ENCODE assay signal across 13 mouse cellular contexts in genomic region chr8:54392866-54393265, GRCm38 (mm10).
"Had no signal": no experiment of that assay in that cellular context is flagged by ENCODE, and none has a peak within 500 bp of the region (broad histone marks: within the 10 kb centered on the region; RNA-seq: fewer than 3 reads in every experiment).

No protein-coding gene starts in this region.

- H3K4me3 ChIP-seq: left cerebral cortex, adult 2 months; limb, embryonic 10.5 days; liver, embryonic 15.5 days; lung, embryonic 15.5 days; midbrain, embryonic 12.5 days; neural tube, embryonic 13.5 days had no signal

- H3K27ac ChIP-seq: left cerebral cortex, adult 2 months; limb, embryonic 10.5 days; liver, embryonic 15.5 days; lung, embryonic 15.5 days; midbrain, embryonic 12.5 days; neural tube, embryonic 13.5 days had no signal

- H3K27me3 ChIP-seq: liver, embryonic 15.5 days; lung, embryonic 15.5 days; midbrain, embryonic 12.5 days; neural tube, embryonic 13.5 days had no signal

- H3K4me1 ChIP-seq: limb, embryonic 10.5 days; liver, embryonic 15.5 days; lung, embryonic 15.5 days; midbrain, embryonic 12.5 days; neural tube, embryonic 13.5 days had no signal

- H3K9ac ChIP-seq: liver, embryonic 15.5 days; lung, embryonic 15.5 days; midbrain, embryonic 12.5 days; neural tube, embryonic 13.5 days had no signal

- H3K9me3 ChIP-seq: limb, embryonic 10.5 days; liver, embryonic 15.5 days; lung, embryonic 15.5 days; midbrain, embryonic 12.5 days; neural tube, embryonic 13.5 days had no signal

- H3K4me2 ChIP-seq: liver, embryonic 11.5 days; liver, embryonic 15.5 days; lung, embryonic 15.5 days; midbrain, embryonic 12.5 days; neural tube, embryonic 13.5 days had no signal

- ATAC-seq: midbrain, embryonic 16.5 days had no signal

- DNase-seq: retina, postnatal 1 day; right cerebral cortex, postnatal 4 days; spleen, adult 18-20 months; thymus, adult 18-20 months; thymus, postnatal 14 days had no signal

- H3K36me3 ChIP-seq: limb, embryonic 10.5 days; liver, embryonic 15.5 days; lung, embryonic 15.5 days; midbrain, embryonic 12.5 days; neural tube, embryonic 13.5 days had no signal
